In the genomic region with DNA sequence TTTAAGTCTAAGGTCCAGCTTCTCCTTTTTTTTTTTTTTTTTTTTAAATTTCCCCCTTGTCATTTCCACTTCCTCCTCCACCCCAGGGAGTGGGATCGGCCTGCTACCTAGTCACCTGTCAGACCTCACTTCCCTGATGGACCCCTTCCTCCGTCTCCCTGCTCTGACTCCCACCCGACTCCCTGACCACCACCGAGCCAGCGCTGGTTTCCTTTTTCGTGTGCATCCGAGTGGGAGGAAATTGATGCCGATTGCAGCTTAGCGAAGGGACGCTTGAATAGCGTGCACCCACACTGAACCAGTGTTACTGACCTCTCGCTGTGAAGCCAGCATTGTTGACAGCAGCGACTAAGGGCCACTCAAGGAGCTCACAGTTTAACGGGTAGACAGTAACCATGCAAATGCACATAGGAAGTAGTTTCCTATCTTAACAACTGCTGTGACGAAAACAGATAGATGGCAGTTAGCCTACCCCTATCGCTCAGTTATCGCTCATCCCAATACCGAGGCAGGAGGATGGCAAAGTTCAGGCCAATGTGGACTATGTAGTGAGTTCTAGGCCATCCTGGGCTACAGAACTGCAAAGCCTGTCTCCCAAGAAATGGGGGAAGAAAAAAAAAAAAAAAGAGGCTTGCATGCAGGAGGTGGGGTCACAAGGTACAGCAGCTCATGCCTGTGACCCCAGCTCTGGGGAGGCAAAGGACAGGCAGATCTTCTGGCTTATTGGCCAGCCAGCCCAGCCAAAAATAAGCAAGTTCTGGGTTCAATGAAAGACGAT, we compare ENCODE assay signal across 1 mouse cellular context.
TF ChIP-seq lines count a peak whose summit lies in the region.

No protein-coding gene starts in this region.

TF ChIP-seq in ES-E14, 5 proteins besides CTCF, POLR2A, EP300 and RAD21:
- no peak for TF ChIP-seq MAFK (IDR thresholded peaks at IDR 0.05; ENCODE audit: insufficient read depth, low read depth, low read length)
- TF ChIP-seq CHD2 (IDR thresholded peaks at IDR 0.05; ENCODE audit: low read depth, low read length) = no peak
- TF ChIP-seq ZC3H11A (IDR thresholded peaks at IDR 0.05; ENCODE audit: borderline replicate concordance, low read depth, low read length) = no peak
- TF ChIP-seq HCFC1 (IDR thresholded peaks at IDR 0.05; ENCODE audit: borderline replicate concordance, insufficient read depth, low read length) = no peak
- TF ChIP-seq ZNF384 (IDR thresholded peaks at IDR 0.05; ENCODE audit: low read depth, low read length) = no peak
